Mouse (Mus musculus) hindbrain, embryonic 12.5 days (tissue): ENCODE measurements around the gene Snrpe. TPM values are rescaled to one million over a fixed set of nuclear protein-coding genes. Genes with fewer than 3 reads are reported as not detected.
A peak's percentile ranks its signal among the peaks of the same experiment; 100 is the strongest.

ENCODE experiments used
- ATAC-seq: fragments of 200-750 bp; cut with Nextera tagmentation; 2 replicates; pipeline ENCODE4 v1.8.0; 2017; ENCODE audit warnings: moderate TSS enrichment; ENCODE audit not compliant: low FRiP score
- H3K27ac ChIP-seq: fragments of 300-500 bp; sonication (generic); 2 replicates; pipeline ENCODE4 v1.5.1; 2016; ENCODE audit warnings: mild to moderate bottlenecking
- H3K27me3 ChIP-seq: fragments of 300-500 bp; sonication (generic); 2 replicates; pipeline ENCODE4 v1.6.1; 2016; ENCODE audit warnings: mild to moderate bottlenecking
- H3K36me3 ChIP-seq: fragments of 300-500 bp; sonication (generic); 2 replicates; pipeline ENCODE4 v1.6.1; 2016; ENCODE audit warnings: mild to moderate bottlenecking
- H3K4me1 ChIP-seq: fragments of 300-500 bp; sonication (generic); 2 replicates; pipeline ENCODE4 v1.6.1; 2016
- H3K4me2 ChIP-seq: fragments of 300-500 bp; sonication (generic); replicated peaks from 2 replicates; pipeline ENCODE4 v1.6.1; 2016; ENCODE audit warnings: mild to moderate bottlenecking
- H3K4me3 ChIP-seq: fragments of 300-500 bp; sonication (generic); 2 replicates; pipeline ENCODE4 v1.5.1; 2016; ENCODE audit warnings: mild to moderate bottlenecking
- H3K9ac ChIP-seq: fragments of 300-500 bp; sonication (generic); 2 replicates; pipeline ENCODE4 v1.6.1; 2016; ENCODE audit warnings: mild to moderate bottlenecking, moderate library complexity
- H3K9me3 ChIP-seq: fragments of 300-500 bp; sonication (generic); replicated peaks from 2 replicates; pipeline ENCODE4 v1.6.1; 2016; ENCODE audit warnings: mild to moderate bottlenecking
- WGBS: fragments of 180-500 bp; shearing (Covaris S2); methylation state at CpG from one replicate; pipeline ENCODE4 v1.1.7; 2016; 5-methylcytosine and 5-hydroxymethylcytosine counted together
- polyA plus RNA-seq: library from polyadenylated mRNA; unstranded; fragments of >200 nt; fragmentation: Nextera tagmentation; extraction: Ambion mirVana; gene quantifications from 2 replicates; pipeline ENCODE4 v1.2.1, GENCODE M21; 2016

Gene Snrpe
- 519 and 641 TPM in 2 replicates for polyA plus RNA-seq

GRCm38 (mm10) chr1:133609771-133610502 lies at the start of gene Snrpe:
Snrpe (minus strand) TSS chr1:133610291.
- Histone ChIP-seq H3K4me3 (peak within 1 kb of the TSS; percentile 93), H3K9me3 (no peaks in the 10 kb centered on the region), H3K36me3 (peaks cover 36% of the 10 kb centered on the region), H3K27me3 (no peaks in the 10 kb centered on the region), H3K4me1 (peaks cover 9% of the 10 kb centered on the region), H3K4me2 (peak within 1 kb of the TSS; percentile 73), H3K27ac (peak within 1 kb of the TSS; percentile 92), H3K9ac (peak within 1 kb of the TSS; percentile 95)
- under 1% methylated on average over 64 of the region's 73 CpGs for WGBS
- peak; percentile 97 for ATAC-seq

GRCm38 (mm10) chr1:133658878-133659277 lies 48.8 kb upstream of the Snrpe start:
- WGBS, result 89% methylated on average over 3 of the region's 3 CpGs
- Histone ChIP-seq H3K4me2 (no peak overlapping the region), H3K4me1 (peaks cover 34% of the 10 kb centered on the region), H3K36me3 (peaks cover 16% of the 10 kb centered on the region), H3K9ac (no peak overlapping the region), H3K27me3 (no peaks in the 10 kb centered on the region), H3K9me3 (no peaks in the 10 kb centered on the region), H3K4me3 (no peak overlapping the region), H3K27ac (no peak overlapping the region)
- no peak for ATAC-seq

- H3K27ac ChIP-seq, result no peak overlapping the region
- 70% methylated on average over 5 of the region's 5 CpGs for WGBS
- H3K27me3 ChIP-seq, result no peaks in the 10 kb centered on the region
- H3K9me3 ChIP-seq, result no peaks in the 10 kb centered on the region
- peaks cover 37% of the 10 kb centered on the region for H3K4me1 ChIP-seq
- 0 out of 2 replicates have a peak overlapping the region, but pooled peaks have one; percentile 13 for H3K4me2 ChIP-seq
- H3K4me3 ChIP-seq, result no peak overlapping the region
- peaks cover 21% of the 10 kb centered on the region for H3K36me3 ChIP-seq
- H3K9ac ChIP-seq, result no peak overlapping the region
- no peak for ATAC-seq
Observed at GRCm38 (mm10) chr1:133656811-133657210, 46.7 kb upstream of the Snrpe start.

- Histone ChIP-seq H3K9me3 (no peaks in the 10 kb centered on the region), H3K4me1 (peaks cover 23% of the 10 kb centered on the region), H3K9ac (no peak overlapping the region), H3K36me3 (peaks cover 24% of the 10 kb centered on the region), H3K4me3 (no peak overlapping the region), H3K4me2 (no peak overlapping the region), H3K27ac (no peak overlapping the region), H3K27me3 (no peaks in the 10 kb centered on the region)
- WGBS, result 96% methylated on average over 1 of the region's 1 CpGs
- ATAC-seq, result no peak
Observed at GRCm38 (mm10) chr1:133653033-133653432, 42.9 kb upstream of the Snrpe start.

GRCm38 (mm10) chr1:133650288-133651055 lies 40.4 kb upstream of the Snrpe start:
- H3K4me3 ChIP-seq, result no peak overlapping the region
- WGBS, result 94% methylated on average over 7 of the region's 7 CpGs

GRCm38 (mm10) chr1:133645652-133646051 lies 35.6 kb upstream of the Snrpe start:
- no peak for ATAC-seq

More at GRCm38 (mm10) chr1:133650288-133651055, 40.4 kb upstream of the Snrpe start:
- Histone ChIP-seq H3K36me3 (peaks cover 32% of the 10 kb centered on the region), H3K27ac (no peak overlapping the region), H3K9me3 (no peaks in the 10 kb centered on the region), H3K27me3 (no peaks in the 10 kb centered on the region), H3K9ac (no peak overlapping the region), H3K4me2 (no peak overlapping the region), H3K4me1 (peaks cover 5% of the 10 kb centered on the region; the same call in 1 of the 2 replicates)
- ATAC-seq, result no peak

GRCm38 (mm10) chr1:133641163-133641562 lies 31.1 kb upstream of the Snrpe start:
- Histone ChIP-seq H3K27me3 (no peaks in the 10 kb centered on the region), H3K36me3 (peaks cover 91% of the 10 kb centered on the region)

More at GRCm38 (mm10) chr1:133645652-133646051, 35.6 kb upstream of the Snrpe start:
- Histone ChIP-seq H3K27ac (no peak overlapping the region), H3K9ac (no peak overlapping the region), H3K4me1 (no peaks in the 10 kb centered on the region), H3K27me3 (no peaks in the 10 kb centered on the region), H3K36me3 (peaks cover 64% of the 10 kb centered on the region), H3K4me3 (no peak overlapping the region), H3K4me2 (no peak overlapping the region), H3K9me3 (no peaks in the 10 kb centered on the region)
- WGBS, result 98% methylated on average over 5 of the region's 5 CpGs

GRCm38 (mm10) chr1:133638517-133638916 lies 28.4 kb upstream of the Snrpe start:
- no peaks in the 10 kb centered on the region for H3K4me1 ChIP-seq
- ATAC-seq, result no peak
- peaks cover 91% of the 10 kb centered on the region for H3K36me3 ChIP-seq
- H3K27ac ChIP-seq, result no peak overlapping the region
- no peak overlapping the region for H3K9ac ChIP-seq
- WGBS, result 93% methylated on average over 6 of the region's 6 CpGs
- H3K4me2 ChIP-seq, result no peak overlapping the region
- no peak overlapping the region for H3K4me3 ChIP-seq
- no peaks in the 10 kb centered on the region for H3K9me3 ChIP-seq
- H3K27me3 ChIP-seq, result no peaks in the 10 kb centered on the region

More at GRCm38 (mm10) chr1:133641163-133641562, 31.1 kb upstream of the Snrpe start:
- 90% methylated on average over 2 of the region's 2 CpGs for WGBS
- Histone ChIP-seq H3K9me3 (no peaks in the 10 kb centered on the region), H3K27ac (no peak overlapping the region), H3K4me2 (no peak overlapping the region), H3K9ac (no peak overlapping the region), H3K4me1 (no peaks in the 10 kb centered on the region), H3K4me3 (no peak overlapping the region)
- ATAC-seq, result no peak

GRCm38 (mm10) chr1:133632168-133632567 lies 22.1 kb upstream of the Snrpe start:
- no peaks in the 10 kb centered on the region for H3K27me3 ChIP-seq
- peaks cover 85% of the 10 kb centered on the region for H3K36me3 ChIP-seq
- no peak overlapping the region for H3K9ac ChIP-seq
- no peaks in the 10 kb centered on the region for H3K9me3 ChIP-seq
- H3K4me2 ChIP-seq, result no peak overlapping the region
- 94% methylated on average over 2 of the region's 2 CpGs for WGBS
- no peak overlapping the region for H3K27ac ChIP-seq
- no peak for ATAC-seq
- H3K4me3 ChIP-seq, result no peak overlapping the region
- no peaks in the 10 kb centered on the region for H3K4me1 ChIP-seq

- no peaks in the 10 kb centered on the region for H3K9me3 ChIP-seq
- H3K9ac ChIP-seq, result no peak overlapping the region
- no peak overlapping the region for H3K27ac ChIP-seq
- no peaks in the 10 kb centered on the region for H3K4me1 ChIP-seq
- no peak overlapping the region for H3K4me3 ChIP-seq
- H3K4me2 ChIP-seq, result no peak overlapping the region
- 76% methylated on average over 2 of the region's 2 CpGs for WGBS
- peaks cover 87% of the 10 kb centered on the region for H3K36me3 ChIP-seq
- no peak for ATAC-seq
- no peaks in the 10 kb centered on the region for H3K27me3 ChIP-seq
Observed at GRCm38 (mm10) chr1:133625052-133625451, 15.0 kb upstream of the Snrpe start.

- H3K9me3 ChIP-seq, result no peaks in the 10 kb centered on the region
- no peak for ATAC-seq
- no peaks in the 10 kb centered on the region for H3K4me1 ChIP-seq
- no peak overlapping the region for H3K4me3 ChIP-seq
- WGBS, result 86% methylated on average over 8 of the region's 8 CpGs
- H3K36me3 ChIP-seq, result peaks cover 51% of the 10 kb centered on the region
- H3K4me2 ChIP-seq, result no peak overlapping the region
- no peaks in the 10 kb centered on the region for H3K27me3 ChIP-seq
- H3K27ac ChIP-seq, result no peak overlapping the region
- no peak overlapping the region for H3K9ac ChIP-seq
Observed at GRCm38 (mm10) chr1:133618311-133618710, 8.2 kb upstream of the Snrpe start.

GRCm38 (mm10) chr1:133617908-133618307 lies 7.8 kb upstream of the Snrpe start:
- Histone ChIP-seq H3K9me3 (no peaks in the 10 kb centered on the region), H3K4me1 (no peaks in the 10 kb centered on the region), H3K9ac (no peak overlapping the region), H3K4me3 (no peak overlapping the region), H3K4me2 (no peak overlapping the region), H3K27me3 (no peaks in the 10 kb centered on the region), H3K27ac (no peak overlapping the region), H3K36me3 (peaks cover 47% of the 10 kb centered on the region)
- no peak for ATAC-seq
- WGBS, result 84% methylated on average over 2 of the region's 2 CpGs
